Mouse (Mus musculus) left cerebral cortex, postnatal 14 days (tissue): ENCODE results near the gene Pecam1. TPM values are rescaled to one million over a fixed set of nuclear protein-coding genes. Genes with fewer than 3 reads are reported as not detected.
"Not testable (repeated sequence)": the region's sequence is repeated elsewhere in the genome, so short reads cannot be mapped to it uniquely, and the experiment has no call there.

ENCODE experiments used
- DNase-seq, 2 experiments: peaks; one replicate each; pipeline ENCODE4 v3.0.0; 2021 to 2022; ENCODE audit warnings: low spot score in 2 of 2, mixed read lengths in 1 of 2
- intact Hi-C: fragments of 180-260 bp; cut with DNase I; formaldehyde crosslinking; loops from one replicate; pipeline ENCODE4 v1.15.1; 2025
- total RNA-seq, 2 experiments: library from RNA; stranded (reverse); gene quantifications; 2 replicates each; pipeline ENCODE4 v1.2.3; 2021

Gene Pecam1
- total RNA-seq, 2 experiments from 2014 or later = 19.2 to 21.7 TPM

GRCm38 (mm10) chr11:106778132-106778531 is 27.7 kb upstream of the Pecam1 start:
- DNase-seq = no peak
- intact Hi-C loops = no loop called here

DNA sequence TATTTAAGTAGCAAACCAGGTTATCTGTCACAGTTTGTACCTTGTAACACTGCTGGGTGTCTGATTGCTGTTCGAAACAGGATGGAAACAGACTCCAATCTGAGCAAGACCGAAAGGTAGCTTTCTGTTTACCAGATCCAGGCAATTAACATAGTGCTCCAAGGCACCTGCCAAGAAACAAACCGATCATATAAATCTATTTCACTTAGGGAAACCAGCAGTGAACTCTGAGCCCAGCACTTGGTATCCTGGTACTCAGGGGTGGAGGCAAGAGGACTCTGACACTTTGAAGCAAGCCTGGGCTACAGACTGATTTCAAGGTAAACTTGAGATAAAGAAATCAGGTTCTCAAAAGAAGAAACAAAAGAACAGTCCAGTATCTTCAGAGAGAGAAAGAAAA is 27.0 kb upstream of the Pecam1 start:
- intact Hi-C loops = no loop called here

GRCm38 (mm10) chr11:106776960-106777359 is 26.5 kb upstream of the Pecam1 start:
- DNase-seq = no peak
- intact Hi-C loops = no loop called here

More for the DNA sequence above, 27.0 kb upstream of the Pecam1 start:
- DNase-seq = no peak

DNA sequence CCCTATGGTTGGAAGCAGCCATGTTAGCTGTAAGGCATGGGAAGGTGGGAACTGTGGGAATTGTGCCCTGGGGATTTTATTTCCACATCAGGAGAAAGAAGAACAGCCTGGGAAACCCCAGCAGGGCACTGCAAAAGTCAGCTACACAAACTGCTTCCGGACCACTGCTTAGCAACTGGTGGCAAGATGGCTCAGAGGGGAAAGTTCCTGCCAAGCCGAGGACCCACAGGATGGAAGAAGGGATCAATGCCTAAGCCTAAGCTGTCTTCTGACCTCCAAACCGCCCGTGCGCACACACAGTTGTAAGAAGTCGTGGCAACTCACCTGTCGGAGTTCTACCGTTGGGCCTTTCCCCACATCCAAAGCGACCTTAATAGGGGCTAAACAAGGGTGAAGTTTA is 22.6 kb upstream of the Pecam1 start:
- DNase-seq = no peak
- intact Hi-C loops = no loop called here

DNA sequence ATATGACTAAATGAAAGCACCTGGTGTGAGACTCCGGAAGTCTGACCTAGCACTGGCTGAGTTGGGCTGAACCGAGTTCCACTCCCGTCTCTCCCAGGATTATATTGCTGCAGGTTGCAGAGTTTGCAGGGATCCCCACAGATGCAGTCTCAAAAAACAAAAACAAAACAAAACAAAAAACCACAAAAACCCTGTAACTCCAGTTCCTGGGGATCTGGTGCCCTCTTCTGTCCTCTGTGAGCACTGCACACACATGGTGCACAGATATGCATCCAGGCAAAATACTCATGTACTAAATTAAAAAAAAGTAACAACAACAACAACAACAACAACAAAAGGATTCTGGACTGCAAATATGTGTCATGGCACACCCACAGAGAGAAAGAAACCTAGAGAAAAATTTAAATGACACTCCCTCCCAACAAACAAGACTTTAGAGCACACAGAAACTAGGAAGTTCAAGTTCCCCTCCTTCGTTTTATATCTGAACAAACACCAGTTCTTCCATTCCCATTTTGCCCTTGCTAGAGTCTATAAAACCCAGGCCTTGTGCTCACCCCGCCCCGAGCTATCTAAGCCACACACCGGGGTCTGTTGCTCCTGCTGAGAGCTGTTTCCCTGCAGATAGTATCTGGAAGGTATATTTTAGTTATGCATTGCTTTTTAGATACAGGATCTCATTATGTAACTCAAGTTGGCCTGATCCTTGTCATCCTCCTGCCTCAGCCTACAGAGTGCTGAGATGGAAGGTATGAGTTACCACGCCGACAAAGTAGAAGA is 20.0 kb upstream of the Pecam1 start:
- DNase-seq = no peak
- intact Hi-C loops = no loop called here

- intact Hi-C loops = no loop called here
- DNase-seq = no peak
These were observed 17.1 kb upstream of the Pecam1 start for GRCm38 (mm10) chr11:106767516-106767915.

- no peak for DNase-seq
- intact Hi-C loops = no loop called here
These were observed 16.3 kb upstream of the Pecam1 start for GRCm38 (mm10) chr11:106766611-106767162.

DNA sequence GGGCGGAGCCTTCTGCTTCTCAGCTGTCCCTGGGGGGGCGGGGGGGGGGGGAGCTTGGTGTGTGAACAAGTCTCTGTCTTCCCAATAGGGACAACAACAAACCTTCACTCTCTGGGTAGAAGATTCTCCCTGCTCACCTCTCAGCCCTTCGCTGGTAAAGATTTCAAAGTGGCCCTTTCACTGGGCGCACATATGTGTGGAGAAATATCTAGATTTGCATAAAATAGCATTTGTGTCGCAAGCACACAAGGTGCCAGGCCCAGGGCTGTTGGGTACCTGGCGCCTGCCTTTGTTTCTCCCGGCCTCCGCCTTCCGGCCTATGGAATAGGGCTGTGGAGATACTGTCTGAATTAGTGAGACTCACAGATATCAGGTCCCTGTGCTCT is 12.4 kb upstream of the Pecam1 start:
- intact Hi-C loops = no loop called here
- no peak for DNase-seq

- intact Hi-C loops = no loop called here
- DNase-seq = no peak
These were observed 11.8 kb upstream of the Pecam1 start for GRCm38 (mm10) chr11:106762139-106762799.

GRCm38 (mm10) chr11:106760511-106760910 is 10.1 kb upstream of the Pecam1 start:
- no peak for DNase-seq
- intact Hi-C loops = no loop called here

- no peak for DNase-seq
- intact Hi-C loops = no loop called here
These were observed 8.6 kb upstream of the Pecam1 start for GRCm38 (mm10) chr11:106759028-106759427.

DNA sequence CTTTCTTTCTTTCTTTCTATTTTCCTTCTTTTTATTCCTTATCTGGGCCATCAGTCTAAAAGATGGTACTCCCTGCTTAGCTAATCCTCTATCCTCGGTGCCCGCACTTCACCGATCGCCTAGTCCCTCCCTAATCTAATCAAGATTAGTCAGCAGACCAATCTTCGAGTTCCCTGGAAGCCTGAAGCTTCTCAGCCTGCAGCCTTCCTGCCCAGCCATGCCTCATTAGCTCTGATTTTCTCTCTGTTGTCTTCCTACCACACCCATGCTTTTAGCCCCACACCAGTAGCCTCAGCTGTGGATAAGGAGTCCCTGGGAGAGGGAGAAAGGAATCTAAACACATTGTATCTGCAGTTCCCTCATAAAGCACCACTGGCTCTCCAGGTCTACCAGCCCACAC is 5.2 kb upstream of the Pecam1 start:
- DNase-seq = no peak
- intact Hi-C loops = no loop called here

- intact Hi-C loops = no loop called here
- no peak for DNase-seq
These were observed 2.9 kb upstream of the Pecam1 start for GRCm38 (mm10) chr11:106753314-106753713.

DNA sequence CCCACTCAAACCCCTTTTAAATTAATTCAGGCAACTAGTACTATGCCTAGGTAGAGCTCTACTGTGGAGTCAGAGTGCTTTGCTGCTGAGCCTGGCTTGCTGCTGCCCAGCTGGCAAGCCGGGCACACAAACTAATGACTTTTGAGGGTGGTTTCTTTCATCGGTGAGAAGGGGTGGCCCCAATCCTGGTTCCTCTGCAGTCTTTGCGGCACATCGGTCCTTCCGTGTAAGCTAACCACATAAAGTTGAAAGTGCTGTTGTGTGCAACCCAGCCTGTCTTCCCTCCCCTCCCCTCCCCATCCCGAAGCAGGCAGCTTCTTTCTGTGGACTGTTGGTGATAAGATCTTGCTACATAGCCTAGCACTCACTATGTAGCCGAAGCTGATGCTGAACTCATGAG is 1.7 kb upstream of the Pecam1 start:
- no peak for DNase-seq
- intact Hi-C loops = no loop called here

DNA sequence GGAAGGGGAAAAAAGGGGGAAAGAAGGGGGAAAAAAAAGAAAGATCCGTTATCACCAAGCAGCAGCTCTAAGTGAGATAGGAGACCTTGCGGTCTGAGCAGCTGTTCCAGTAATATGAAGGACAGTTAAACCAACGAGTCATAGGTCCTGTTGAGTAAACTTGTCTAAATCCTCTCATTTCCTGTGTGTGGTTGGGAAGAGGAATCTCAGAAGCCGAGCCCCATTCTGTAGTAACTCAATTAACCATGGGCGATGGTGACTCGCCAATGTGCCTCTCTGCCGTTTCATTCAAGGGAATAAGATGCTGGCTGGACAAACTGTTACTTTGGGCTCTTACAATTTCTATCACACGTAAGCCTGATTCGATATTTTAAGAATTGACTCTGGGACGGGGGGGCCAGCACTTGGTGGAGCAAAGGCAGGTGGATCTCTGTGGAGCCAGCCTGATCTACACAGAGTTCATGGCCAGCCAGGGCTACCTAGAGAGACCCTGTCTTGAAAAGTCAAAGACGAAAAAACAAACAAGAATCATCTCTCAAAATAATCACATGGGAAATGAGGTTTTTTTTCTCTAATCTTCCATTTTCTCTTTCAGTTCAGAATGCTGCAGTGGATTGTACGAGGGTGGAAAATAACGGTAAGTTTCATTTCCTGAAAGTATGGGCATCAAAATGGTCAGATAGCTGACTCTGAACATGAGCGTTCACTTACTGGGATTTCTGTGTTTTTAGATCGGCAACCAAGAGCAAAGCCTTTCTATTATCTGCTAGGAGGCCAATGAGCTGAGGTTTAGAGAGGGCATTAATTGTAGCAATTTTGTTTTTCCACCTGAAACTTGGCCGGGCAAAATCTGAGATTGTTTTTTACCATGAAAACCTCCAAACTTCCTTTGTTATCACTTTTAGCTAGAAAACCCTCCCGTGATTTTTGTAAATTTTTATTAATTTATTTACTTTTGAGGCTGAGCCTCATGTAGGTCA is 901 bp upstream of the Pecam1 start, which contains the start of gene Milr1:
TSS of gene Milr1 (plus strand) at position 188 of the 980 bp plus-strand sequence.
- intact Hi-C loops = no loop called here
- no peak for DNase-seq

DNA sequence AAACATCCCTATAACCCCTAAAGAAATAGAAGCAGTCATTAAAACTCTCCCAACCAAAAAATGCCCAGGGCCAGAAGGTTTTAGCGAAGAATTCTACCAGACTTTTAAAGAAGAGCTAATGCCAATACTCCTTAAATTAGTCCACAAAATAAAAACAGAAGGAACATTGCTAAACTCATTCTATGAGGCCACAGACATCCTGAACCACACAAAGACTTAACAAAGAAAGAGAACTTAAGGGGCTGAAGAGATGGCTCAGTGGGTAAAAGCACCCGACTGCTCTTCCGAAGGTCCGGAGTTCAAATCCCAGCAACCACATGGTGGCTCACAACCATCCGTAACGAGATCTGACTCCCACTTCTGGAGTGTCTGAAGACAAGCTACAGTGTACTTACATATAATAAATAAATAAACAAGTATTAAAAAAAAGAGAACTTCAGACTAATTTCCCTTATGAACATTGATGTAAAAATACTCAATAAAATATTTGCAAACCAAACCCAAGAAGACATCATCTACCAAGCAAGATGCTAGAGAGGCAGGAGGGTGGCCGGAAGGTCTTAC is 789 bp downstream of the Pecam1 start:
- intact Hi-C loops = loop anchor here (10.0 kb wide), 1 partner anchor 265 kb away; the partner anchor contains the start of gene Ern1
- not testable (repeated sequence) for DNase-seq

DNA sequence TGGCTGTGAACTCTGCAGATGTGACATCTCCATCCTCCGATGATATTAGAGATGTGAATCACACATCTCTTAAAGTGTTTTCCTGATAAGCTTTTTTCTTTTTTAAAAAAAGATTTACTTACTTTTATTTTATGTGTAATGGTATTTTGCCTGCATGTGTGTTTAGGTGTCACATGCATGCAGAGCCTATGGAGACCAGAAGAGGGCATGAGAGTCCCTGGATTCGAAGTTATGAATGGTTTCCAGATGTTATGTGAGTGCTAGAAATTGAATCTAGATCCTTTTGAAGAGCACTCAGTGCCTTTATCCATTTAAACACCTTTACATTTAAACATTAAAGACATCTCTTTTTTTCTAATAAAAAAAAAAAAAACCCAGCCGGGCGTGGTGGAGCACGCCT is 5.5 kb downstream of the Pecam1 start:
- intact Hi-C loops = loop anchor here (5.0 to 10.0 kb wide), 2 partner anchors 260 to 328 kb away; partner anchors contain the start of gene Ern1
- DNase-seq = no peak

DNA sequence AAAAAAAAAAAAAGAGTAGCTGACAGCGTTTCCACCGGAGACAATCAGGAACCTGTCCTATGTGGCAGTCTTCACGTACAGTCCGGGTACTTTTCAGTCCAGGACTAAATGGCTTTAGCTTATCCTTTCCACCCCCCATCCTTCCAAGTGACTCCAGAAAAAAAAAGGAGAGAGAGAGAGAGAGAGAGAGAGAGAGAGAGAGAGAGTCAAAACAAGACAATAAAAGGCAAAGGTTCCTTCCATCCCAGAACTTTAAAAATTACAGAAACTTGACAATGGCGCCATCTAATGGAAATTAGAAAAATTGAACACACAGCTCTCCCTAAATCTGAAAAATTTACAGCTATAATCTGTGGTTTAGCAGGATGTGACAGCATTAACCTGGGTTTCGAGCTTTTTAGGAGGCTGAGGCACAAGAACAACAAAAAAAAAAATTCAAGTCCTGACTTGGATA is 8.0 kb downstream of the Pecam1 start:
- DNase-seq = no peak
- intact Hi-C loops = loop anchor here (1.0 to 10.0 kb wide), 3 partner anchors 94 to 325 kb away; partner anchors contain the start of gene Ern1

- intact Hi-C loops = loop anchor here (1.0 to 10.0 kb wide), 3 partner anchors 94 to 325 kb away; partner anchors contain the start of gene Ern1
- DNase-seq = no peak
These were observed 8.6 kb downstream of the Pecam1 start for GRCm38 (mm10) chr11:106741826-106742225.
